Mouse (Mus musculus) layer of hippocampus, postnatal 10 days (tissue): ENCODE data around the gene Fam196a. TPM values are rescaled to one million over a fixed set of nuclear protein-coding genes. Genes with fewer than 3 reads are reported as not detected.

ENCODE experiments used
- DNase-seq, 2 experiments: peaks; one replicate each; pipeline ENCODE4 v3.0.0; 2021; ENCODE audit warnings: low spot score in 2 of 2
- total RNA-seq, 2 experiments: library from RNA; stranded (reverse); gene quantifications; 2 replicates each; pipeline ENCODE4 v1.2.3; 2021

The Fam196a gene
- total RNA-seq, 2 experiments from 2014 or later = 20.7 to 20.9 TPM

DNA sequence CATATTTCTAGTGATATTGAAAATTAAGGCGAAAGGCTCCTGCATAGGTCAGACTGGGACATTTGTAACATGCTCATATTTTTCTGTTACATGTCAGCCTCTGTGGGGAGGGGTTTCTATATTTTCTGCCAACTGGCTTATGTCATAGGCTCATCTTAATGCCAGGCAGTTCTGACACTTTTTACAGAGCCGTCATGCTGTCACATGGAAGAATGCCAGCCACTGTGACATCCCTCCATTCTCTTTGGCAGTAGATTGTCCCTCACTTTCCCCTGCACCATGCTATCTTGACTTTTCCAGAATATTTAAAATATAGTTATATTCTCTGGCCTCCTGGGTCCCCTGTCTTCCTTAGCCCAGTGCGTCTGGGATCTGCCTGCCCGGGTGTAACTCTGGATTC is 95.5 kb downstream of the Fam196a start:
- no peak for DNase-seq

DNA sequence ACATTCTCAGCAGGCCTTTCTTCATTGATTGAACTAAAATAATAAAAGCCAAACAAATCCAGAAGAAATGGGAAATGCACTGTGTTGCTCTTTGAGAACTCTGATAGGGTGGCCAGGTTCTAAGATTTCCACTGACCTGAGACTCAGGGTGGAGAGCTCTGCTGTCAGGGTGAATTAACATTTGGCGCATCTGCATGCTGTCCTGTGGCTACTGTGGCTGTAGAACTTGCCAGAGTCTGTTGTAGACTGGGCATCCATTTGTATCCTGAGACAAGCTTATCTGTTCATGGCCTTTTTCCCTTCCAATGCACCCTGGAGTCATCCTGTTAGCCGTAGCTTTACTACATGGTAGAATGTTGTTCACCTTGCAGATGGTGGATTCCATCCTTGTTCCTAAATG is 98.2 kb downstream of the Fam196a start:
- no peak for DNase-seq
